10 mouse cellular contexts compared by ENCODE assay signal in genomic region chr13:25186436-25187325, GRCm38 (mm10).
A peak's percentile ranks its signal among the peaks of the same experiment; 100 is the strongest.
DNase-seq lines count a peak whose midpoint lies in the region; ATAC-seq lines count a peak whose summit lies in the region.
"Had no signal": no experiment of that assay in that cellular context is flagged by ENCODE, and none has a peak within 500 bp of the region (broad histone marks: within the 10 kb centered on the region; RNA-seq: fewer than 3 reads in every experiment).

No protein-coding gene starts in this region.

- no peak overlapping the region for H3K9ac ChIP-seq in kidney, embryonic 14.5 days (ENCODE audit: low read depth, low read length)
- H3K9ac ChIP-seq in limb, embryonic 11.5 days (ENCODE audit: low read length), result no peak overlapping the region
- H3K9ac ChIP-seq in liver, embryonic 12.5 days, result no peak overlapping the region

- no peak for DNase-seq in kidney, adult 9 months
- peak; percentile 15 for DNase-seq in forebrain, embryonic 10.5 days (ENCODE audit: extremely low spot score, low spot score)
- peak; percentile 49 for DNase-seq in limb, embryonic 11.5 days (ENCODE audit: low spot score)
- DNase-seq in retina, postnatal 1 day, result peak; percentile 71
- DNase-seq in thymus, postnatal 10 days (ENCODE audit: low spot score in 2 of 2), result no peak
- DNase-seq in left cerebral cortex, adult 9 months (ENCODE audit: low spot score in 2 of 2), result no peak
- DNase-seq: liver; thymus, postnatal 25 days had no signal

- no peaks in the 10 kb centered on the region for H3K27me3 ChIP-seq in kidney, embryonic 14.5 days (ENCODE audit: control insufficient read depth, insufficient read depth, low read length)
- no peaks in the 10 kb centered on the region for H3K27me3 ChIP-seq in forebrain, embryonic 10.5 days (ENCODE audit: poor library complexity, severe bottlenecking)
- no peaks in the 10 kb centered on the region for H3K27me3 ChIP-seq in limb, embryonic 11.5 days (ENCODE audit: control insufficient read depth, insufficient read depth, low read length)
- H3K27me3 ChIP-seq in liver, embryonic 12.5 days (replicated peaks), result no peaks in the 10 kb centered on the region

- H3K9me3 ChIP-seq in kidney, embryonic 14.5 days (ENCODE audit: control insufficient read depth, low read length), result no peaks in the 10 kb centered on the region
- no peaks in the 10 kb centered on the region for H3K9me3 ChIP-seq in forebrain, embryonic 10.5 days
- no peaks in the 10 kb centered on the region for H3K9me3 ChIP-seq in limb, embryonic 11.5 days (ENCODE audit: control insufficient read depth, low read length)
- no peaks in the 10 kb centered on the region for H3K9me3 ChIP-seq in liver, embryonic 12.5 days (replicated peaks)

- H3K4me1 ChIP-seq in kidney, embryonic 14.5 days (ENCODE audit: control insufficient read depth, insufficient read depth, low read length), result peaks cover 9% of the 10 kb centered on the region; the same call in 1 of the 2 replicates
- peaks cover 25% of the 10 kb centered on the region for H3K4me1 ChIP-seq in forebrain, embryonic 10.5 days
- H3K4me1 ChIP-seq in limb, embryonic 11.5 days (ENCODE audit: control insufficient read depth, insufficient read depth, low read length), result peaks cover 16% of the 10 kb centered on the region
- H3K4me1 ChIP-seq in liver, embryonic 12.5 days, result peaks cover 20% of the 10 kb centered on the region

- no peak overlapping the region for H3K4me3 ChIP-seq in kidney, embryonic 14.5 days (ENCODE audit: low read length)
- peak overlapping the region; percentile 29 for H3K4me3 ChIP-seq in forebrain, embryonic 10.5 days
- H3K4me3 ChIP-seq in limb, embryonic 11.5 days (ENCODE audit: low read depth, low read length), result no peak overlapping the region
- H3K4me3 ChIP-seq in liver, embryonic 12.5 days, result no peak overlapping the region

- H3K27ac ChIP-seq in kidney, embryonic 14.5 days (ENCODE audit: low read depth, low read length), result no peak overlapping the region; the same call in 1 of the 2 replicates
- peak overlapping the region; percentile 68 for H3K27ac ChIP-seq in forebrain, embryonic 10.5 days
- no peak overlapping the region for H3K27ac ChIP-seq in limb, embryonic 11.5 days (replicated peaks; ENCODE audit: low read depth, low read length)
- no peak overlapping the region for H3K27ac ChIP-seq in liver, embryonic 12.5 days

- no peak for ATAC-seq in kidney, embryonic 14.5 days (ENCODE audit: low FRiP score, low TSS enrichment)
- peak; percentile 44; the same call in 1 of the 2 replicates for ATAC-seq in limb, embryonic 11.5 days (ENCODE audit: insufficient number of reproducible peaks, low FRiP score, low TSS enrichment, low read depth)
- no peak for ATAC-seq in liver, embryonic 12.5 days

- no peaks in the 10 kb centered on the region for H3K36me3 ChIP-seq in kidney, embryonic 14.5 days (ENCODE audit: control insufficient read depth, insufficient read depth, low read length)
- H3K36me3 ChIP-seq in forebrain, embryonic 10.5 days (replicated peaks), result no peaks in the 10 kb centered on the region
- no peaks in the 10 kb centered on the region for H3K36me3 ChIP-seq in limb, embryonic 11.5 days (ENCODE audit: control insufficient read depth, insufficient read depth, low read length)
- no peaks in the 10 kb centered on the region for H3K36me3 ChIP-seq in liver, embryonic 12.5 days

- 21% methylated on average over 7 of the region's 7 CpGs for WGBS in kidney, embryonic 14.5 days
- 12% methylated on average over 7 of the region's 7 CpGs for WGBS in forebrain, embryonic 10.5 days
- 11% methylated on average over 7 of the region's 7 CpGs for WGBS in limb, embryonic 11.5 days
- WGBS in liver, embryonic 12.5 days (ENCODE audit: insufficient replicate concordance), result 40% methylated on average over 7 of the region's 7 CpGs

- peak overlapping the region; percentile 32 for H3K4me2 ChIP-seq in kidney, embryonic 14.5 days (replicated peaks; ENCODE audit: low read depth, low read length)
- peak overlapping the region; percentile 17; the same call in 1 of the 2 replicates for H3K4me2 ChIP-seq in limb, embryonic 11.5 days (ENCODE audit: low read depth, severe bottlenecking)
- H3K4me2 ChIP-seq in liver, embryonic 12.5 days, result no peak overlapping the region

Comparison
In these comparisons a context has a peak if more than half of its experiments do, and no peak if none do; other contexts are left out.
1. DNase-seq: peak in forebrain, embryonic 10.5 days (single experiment), limb, embryonic 11.5 days (single experiment) and retina, postnatal 1 day (single experiment); none in kidney, adult 9 months (single experiment), thymus, postnatal 10 days (0 of 2) and left cerebral cortex, adult 9 months (0 of 2).